Comparison of ENCODE assay signal across 32 mouse cellular contexts in the genomic region with DNA sequence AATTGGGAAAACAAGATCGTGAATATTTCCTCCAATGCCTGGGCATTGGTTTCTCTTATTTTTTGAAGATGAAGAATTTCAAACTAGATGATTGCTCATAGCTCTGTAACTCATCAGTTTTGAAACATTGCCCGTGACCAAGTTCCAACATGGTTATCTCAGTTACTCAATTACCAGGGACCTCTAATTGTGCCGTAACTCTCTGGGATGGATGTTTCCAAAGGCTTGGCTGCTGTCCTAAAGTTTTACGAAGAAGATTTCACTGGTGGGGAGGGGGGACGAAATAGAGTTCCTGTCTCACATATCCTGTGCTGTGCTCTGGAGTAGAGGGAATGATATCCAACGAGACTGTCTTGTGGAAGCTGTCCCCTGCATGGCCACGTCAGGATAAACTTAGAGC.
DNase-seq lines count a peak whose midpoint lies in the region; ATAC-seq lines count a peak whose summit lies in the region.
"Had no signal": no experiment of that assay in that cellular context is flagged by ENCODE, and none has a peak within 500 bp of the region (broad histone marks: within the 10 kb centered on the region; RNA-seq: fewer than 3 reads in every experiment).

No protein-coding gene starts in this region.

- H3K4me1 ChIP-seq in kidney, embryonic 14.5 days (ENCODE audit: control insufficient read depth, insufficient read depth, low read length) = no peaks in the 10 kb centered on the region
- H3K4me1 ChIP-seq: embryonic facial prominence, embryonic 12.5 days; heart, embryonic 10.5 days; liver, embryonic 12.5 days; neural tube, embryonic 12.5 days had no signal

- no peak overlapping the region for H3K9ac ChIP-seq in kidney, embryonic 14.5 days (ENCODE audit: low read depth, low read length)
- H3K9ac ChIP-seq: embryonic facial prominence, embryonic 12.5 days; heart, embryonic 15.5 days; hindbrain, embryonic 14.5 days; limb, embryonic 12.5 days; liver, embryonic 12.5 days; liver, postnatal 0 days; midbrain, embryonic 12.5 days; neural tube, embryonic 12.5 days had no signal

- no peaks in the 10 kb centered on the region for H3K9me3 ChIP-seq in kidney, embryonic 14.5 days (ENCODE audit: control insufficient read depth, low read length)
- H3K9me3 ChIP-seq: embryonic facial prominence, embryonic 12.5 days; heart, embryonic 10.5 days; heart, embryonic 15.5 days; limb, embryonic 12.5 days; liver, embryonic 12.5 days; midbrain, embryonic 12.5 days; neural tube, embryonic 12.5 days had no signal

- no peak overlapping the region for H3K27ac ChIP-seq in kidney, embryonic 14.5 days (ENCODE audit: low read depth, low read length)
- H3K27ac ChIP-seq: embryonic facial prominence, embryonic 12.5 days; heart, embryonic 10.5 days; heart, embryonic 15.5 days; hindbrain, embryonic 14.5 days; layer of hippocampus, adult 2 months; left cerebral cortex, adult 2 months; limb, embryonic 12.5 days; liver, embryonic 12.5 days; midbrain, embryonic 12.5 days; neural tube, embryonic 12.5 days; stomach, postnatal 0 days had no signal

- H3K4me2 ChIP-seq in kidney, embryonic 14.5 days (replicated peaks; ENCODE audit: low read depth, low read length) = no peak overlapping the region
- H3K4me2 ChIP-seq: embryonic facial prominence, embryonic 12.5 days; heart, embryonic 15.5 days; hindbrain, embryonic 14.5 days; limb, embryonic 12.5 days; liver, embryonic 12.5 days; midbrain, embryonic 12.5 days; neural tube, embryonic 12.5 days had no signal

- H3K27me3 ChIP-seq in kidney, embryonic 14.5 days (ENCODE audit: control insufficient read depth, insufficient read depth, low read length) = no peaks in the 10 kb centered on the region
- H3K27me3 ChIP-seq: CH12.LX; embryonic facial prominence, embryonic 12.5 days; heart, embryonic 15.5 days; limb, embryonic 12.5 days; liver, embryonic 12.5 days; midbrain, embryonic 12.5 days; neural tube, embryonic 12.5 days; Patski had no signal

- WGBS in kidney, embryonic 14.5 days = 85% methylated on average over 7 of the region's 7 CpGs

- DNase-seq in heart, adult 18-20 months = peak; percentile 45 to 51
- DNase-seq in heart, postnatal 4 days = no peak
- DNase-seq in kidney, adult 9 months = peak; percentile 80
- DNase-seq in 416B (ENCODE audit: low read depth) = peak; percentile 28
- peak; percentile 49 for DNase-seq in MN1 (ENCODE audit: low spot score)
- no peak for DNase-seq in adipocyte (ENCODE audit: low spot score)
- DNase-seq: cerebellum, adult 11-12 months; cerebellum, adult 9-11 months; embryo, embryonic 11 days; gastrocnemius, postnatal 14 days; liver, postnatal 0 days; lung, postnatal 36 days; right cerebral cortex, postnatal 4 days; thymus, adult 18-20 months; thymus, postnatal 25 days had no signal

- peaks cover 25% of the 10 kb centered on the region; the same call in 1 of the 2 replicates for H3K36me3 ChIP-seq in kidney, embryonic 14.5 days (ENCODE audit: control insufficient read depth, insufficient read depth, low read length)
- H3K36me3 ChIP-seq: limb, embryonic 12.5 days; midbrain, embryonic 12.5 days; neural tube, embryonic 12.5 days had no signal

- ATAC-seq in kidney, embryonic 14.5 days (ENCODE audit: low FRiP score, low TSS enrichment) = no peak
- ATAC-seq: forebrain, embryonic 14.5 days; intestine, postnatal 0 days; liver, embryonic 12.5 days; liver, postnatal 0 days; Patski had no signal

- H3K4me3 ChIP-seq in kidney, embryonic 14.5 days (ENCODE audit: low read length) = no peak overlapping the region
- H3K4me3 ChIP-seq: embryonic facial prominence, embryonic 12.5 days; heart, embryonic 10.5 days; heart, embryonic 15.5 days; layer of hippocampus, adult 2 months; left cerebral cortex, adult 2 months; limb, embryonic 12.5 days; liver, embryonic 12.5 days; midbrain, embryonic 12.5 days; myocyte; neural tube, embryonic 12.5 days had no signal

Comparison
In these comparisons a context has a peak if more than half of its experiments do, and no peak if none do; other contexts are left out.
1. DNase-seq: peak in heart, adult 18-20 months (2 of 2), kidney, adult 9 months (single experiment), 416B (single experiment) and MN1 (single experiment); none in heart, postnatal 4 days (single experiment) and adipocyte (single experiment).